Mouse (Mus musculus): ENCODE measurements around the gene Akap1. TPM values are rescaled to one million over a fixed set of nuclear protein-coding genes. Genes with fewer than 3 reads are reported as not detected.

Akap1 gene
- total and polyA plus RNA-seq, 2 experiments from 2014 or later: 24.4 to 48.2 TPM

DNA sequence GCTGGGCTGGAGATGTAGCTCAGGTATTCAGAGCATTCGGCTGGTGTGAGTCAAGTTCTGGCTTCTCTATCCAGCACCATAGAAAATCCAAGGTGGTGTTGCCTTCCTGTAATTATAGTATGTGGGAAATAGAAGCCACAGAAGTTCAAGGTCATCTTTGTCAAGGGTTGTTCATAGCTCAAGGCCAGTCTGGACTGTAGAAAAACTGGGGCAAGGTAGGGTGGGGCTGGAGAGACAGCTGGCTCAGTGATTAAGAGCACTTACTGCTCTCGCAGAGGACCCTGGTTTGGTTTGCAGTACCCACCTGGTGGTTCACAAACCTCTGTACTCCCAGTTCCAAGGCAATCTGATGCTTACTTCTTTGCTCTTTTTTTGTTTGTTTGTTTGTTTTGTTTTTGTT, 24.6 kb upstream of the Akap1 start:
- ATAC-seq (ENCODE audit: low FRiP score): no peak
- Histone ChIP-seq H3K9me3 (ENCODE audit: low read length) (no peaks in the 10 kb centered on the region), H3K27me3 (ENCODE audit: insufficient read depth, low read length) (no peaks in the 10 kb centered on the region), H3K4me2 (ENCODE audit: low read depth, low read length, poor library complexity, severe bottlenecking) (no peak overlapping the region), H3K4me1 (ENCODE audit: insufficient read depth, low read length) (no peaks in the 10 kb centered on the region), H3K27ac (ENCODE audit: low read depth, low read length) (no peak overlapping the region), H3K4me3 (ENCODE audit: low read depth, low read length) (no peak overlapping the region), H3K36me3 (ENCODE audit: insufficient read depth, low read length) (no peaks in the 10 kb centered on the region), H3K9ac (replicated peaks; ENCODE audit: low read length, poor library complexity, severe bottlenecking) (no peak overlapping the region)
- 97% methylated on average over 2 of the region's 2 CpGs for WGBS
- DNase-seq (ENCODE audit: low spot score): no peak
- no peak for TF ChIP-seq CTCF (IDR thresholded peaks at IDR 0.05)

DNA sequence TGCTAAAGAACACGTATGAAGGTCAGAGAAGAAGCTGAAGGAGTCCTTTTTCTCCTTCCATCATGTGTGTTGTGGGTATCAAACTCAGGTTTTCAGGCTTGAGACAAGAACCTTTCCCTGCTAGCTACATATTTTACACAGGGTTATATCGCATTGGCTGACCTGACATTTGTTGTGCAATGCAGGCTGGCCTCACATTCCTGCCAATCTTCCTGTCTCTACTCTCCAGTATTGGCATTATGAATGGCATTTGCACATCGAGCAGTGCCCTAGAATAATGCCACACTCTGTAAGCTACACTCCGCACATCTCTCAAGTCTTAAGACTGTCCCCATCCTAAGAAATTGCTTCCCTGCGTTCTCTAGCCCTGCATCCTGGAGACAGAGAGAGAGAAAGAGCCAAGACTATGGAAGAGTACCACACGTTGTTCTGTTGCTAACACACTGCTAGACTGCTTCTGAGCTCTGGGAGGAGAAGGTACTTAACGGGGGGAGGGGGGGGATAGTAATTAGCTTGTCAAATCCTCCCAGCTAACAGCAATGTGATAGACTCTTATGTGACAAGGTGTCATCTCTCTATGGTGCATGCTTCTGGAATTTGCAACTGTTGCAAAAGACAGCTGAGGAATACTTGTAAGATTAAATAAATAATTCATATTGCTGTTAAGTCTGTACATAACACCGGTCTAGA, 20.1 kb upstream of the Akap1 start:
- TF ChIP-seq CTCF (IDR thresholded peaks at IDR 0.05): no peak
- WGBS: 58% methylated on average over 8 of the region's 8 CpGs
- no peak for ATAC-seq (ENCODE audit: low FRiP score)

DNA sequence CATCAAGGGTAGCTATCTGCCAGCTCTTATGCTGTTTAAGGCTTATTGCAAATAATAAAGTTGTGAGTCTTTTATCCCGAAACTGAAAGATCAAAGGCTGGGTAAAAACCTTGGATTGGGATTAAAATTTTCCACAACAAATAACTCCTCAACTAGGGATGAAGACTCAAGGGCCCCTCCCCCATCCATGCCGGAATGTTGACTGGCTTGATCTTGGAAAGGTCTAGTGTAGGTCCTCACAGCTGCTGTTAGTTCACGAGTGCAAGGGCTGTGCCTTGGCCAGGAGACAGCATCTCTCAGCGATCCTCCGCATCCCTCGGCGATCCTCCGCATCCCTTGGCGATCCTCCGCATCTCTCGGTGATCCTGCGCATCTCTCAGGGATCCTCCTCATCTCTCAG, 13.6 kb upstream of the Akap1 start:
- H3K4me2 ChIP-seq (ENCODE audit: low read depth, low read length, poor library complexity, severe bottlenecking): no peak overlapping the region
- no peak for DNase-seq (ENCODE audit: low spot score)
- no peak for TF ChIP-seq CTCF (IDR thresholded peaks at IDR 0.05)
- H3K9me3 ChIP-seq (ENCODE audit: low read length): no peaks in the 10 kb centered on the region
- H3K9ac ChIP-seq (replicated peaks; ENCODE audit: low read length, poor library complexity, severe bottlenecking): no peak overlapping the region
- no peaks in the 10 kb centered on the region for H3K4me1 ChIP-seq (ENCODE audit: insufficient read depth, low read length)
- no peak overlapping the region for H3K27ac ChIP-seq (ENCODE audit: low read depth, low read length)
- no peak overlapping the region for H3K4me3 ChIP-seq (ENCODE audit: low read depth, low read length)
- no peaks in the 10 kb centered on the region for H3K36me3 ChIP-seq (ENCODE audit: insufficient read depth, low read length)
- 89% methylated on average over 12 of the region's 12 CpGs for WGBS
- ATAC-seq (ENCODE audit: low FRiP score): no peak
- H3K27me3 ChIP-seq (ENCODE audit: insufficient read depth, low read length): no peaks in the 10 kb centered on the region

More for the DNA sequence above, 20.1 kb upstream of the Akap1 start:
- DNase-seq (ENCODE audit: low spot score): no peak
- Histone ChIP-seq H3K27ac (ENCODE audit: low read depth, low read length) (no peak overlapping the region), H3K27me3 (ENCODE audit: insufficient read depth, low read length) (no peaks in the 10 kb centered on the region), H3K4me2 (ENCODE audit: low read depth, low read length, poor library complexity, severe bottlenecking) (no peak overlapping the region), H3K9me3 (ENCODE audit: low read length) (no peaks in the 10 kb centered on the region), H3K4me1 (ENCODE audit: insufficient read depth, low read length) (no peaks in the 10 kb centered on the region), H3K9ac (replicated peaks; ENCODE audit: low read length, poor library complexity, severe bottlenecking) (no peak overlapping the region), H3K4me3 (ENCODE audit: low read depth, low read length) (no peak overlapping the region), H3K36me3 (ENCODE audit: insufficient read depth, low read length) (no peaks in the 10 kb centered on the region)

DNA sequence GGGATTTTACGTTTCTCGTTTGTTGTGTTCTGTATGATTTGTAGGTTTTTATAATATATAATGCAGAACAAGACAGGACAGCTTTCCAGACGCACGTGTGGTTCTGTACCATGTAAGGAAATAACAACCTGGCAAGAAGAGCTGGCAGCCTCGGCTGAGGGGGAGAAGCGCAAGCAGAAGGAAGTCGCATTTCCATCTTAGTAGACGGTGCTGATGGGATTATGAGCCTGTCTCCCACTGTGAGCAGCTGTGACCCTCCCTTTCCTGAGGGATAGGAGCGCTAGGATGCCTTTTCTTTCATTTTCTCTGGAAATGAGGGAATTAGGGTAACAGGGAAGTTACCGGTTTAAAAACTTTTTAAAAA, 9.3 kb upstream of the Akap1 start:
- ATAC-seq (ENCODE audit: low FRiP score): no peak
- peak overlapping the region; percentile 56 for H3K4me2 ChIP-seq (ENCODE audit: low read depth, low read length, poor library complexity, severe bottlenecking)
- H3K4me1 ChIP-seq (ENCODE audit: insufficient read depth, low read length): no peaks in the 10 kb centered on the region
- H3K9me3 ChIP-seq (ENCODE audit: low read length): no peaks in the 10 kb centered on the region
- peak overlapping the region; percentile 27 for H3K4me3 ChIP-seq (ENCODE audit: low read depth, low read length)
- no peak for TF ChIP-seq CTCF (IDR thresholded peaks at IDR 0.05)
- WGBS: 1% methylated on average over 10 of the region's 10 CpGs
- H3K27ac ChIP-seq (ENCODE audit: low read depth, low read length): no peak overlapping the region
- peak; percentile 54 for DNase-seq (ENCODE audit: low spot score)
- no peaks in the 10 kb centered on the region for H3K36me3 ChIP-seq (ENCODE audit: insufficient read depth, low read length)
- no peaks in the 10 kb centered on the region for H3K27me3 ChIP-seq (ENCODE audit: insufficient read depth, low read length)
- H3K9ac ChIP-seq (replicated peaks; ENCODE audit: low read length, poor library complexity, severe bottlenecking): no peak overlapping the region

DNA sequence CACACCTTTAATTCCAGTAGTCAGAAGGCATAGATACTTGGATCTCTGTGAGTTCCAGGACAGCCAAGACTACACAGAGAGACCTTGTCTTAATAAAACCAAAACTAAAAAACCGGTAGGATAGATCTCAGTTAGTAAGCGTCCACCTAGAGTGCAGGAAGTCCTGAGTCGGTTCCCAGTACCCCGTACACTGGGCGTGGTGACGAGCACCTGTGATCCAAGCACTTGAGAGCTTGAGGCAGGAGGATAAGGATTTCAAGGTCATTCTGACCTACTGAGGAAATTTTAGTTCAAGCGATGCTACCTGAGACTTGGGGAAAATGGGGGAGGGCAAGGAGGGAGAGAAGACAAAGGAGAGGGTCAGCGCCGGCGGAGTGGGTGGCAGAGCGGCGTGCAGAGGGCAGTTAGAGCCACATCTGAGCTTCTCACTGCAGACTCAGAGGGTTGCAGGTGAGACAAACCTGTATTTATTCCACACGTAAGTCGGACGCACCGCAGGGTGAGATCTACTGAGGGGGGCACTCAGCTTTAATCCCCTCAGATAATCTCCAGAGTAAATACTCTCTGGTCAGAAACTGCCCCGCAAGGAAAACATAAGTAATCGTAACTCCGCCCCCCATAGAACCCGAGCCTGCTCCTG, 8.8 kb upstream of the Akap1 start:
- Histone ChIP-seq H3K27ac (ENCODE audit: low read depth, low read length) (no peak overlapping the region), H3K36me3 (ENCODE audit: insufficient read depth, low read length) (no peaks in the 10 kb centered on the region), H3K4me3 (ENCODE audit: low read depth, low read length) (peak overlapping the region; percentile 27), H3K27me3 (ENCODE audit: insufficient read depth, low read length) (no peaks in the 10 kb centered on the region), H3K4me1 (ENCODE audit: insufficient read depth, low read length) (no peaks in the 10 kb centered on the region), H3K4me2 (ENCODE audit: low read depth, low read length, poor library complexity, severe bottlenecking) (peak overlapping the region; percentile 56), H3K9me3 (ENCODE audit: low read length) (no peaks in the 10 kb centered on the region), H3K9ac (replicated peaks; ENCODE audit: low read length, poor library complexity, severe bottlenecking) (no peak overlapping the region)
- no peak for DNase-seq (ENCODE audit: low spot score)
- no peak for TF ChIP-seq CTCF (IDR thresholded peaks at IDR 0.05)
- 4% methylated on average over 20 of the region's 20 CpGs for WGBS
- ATAC-seq (ENCODE audit: low FRiP score): no peak

DNA sequence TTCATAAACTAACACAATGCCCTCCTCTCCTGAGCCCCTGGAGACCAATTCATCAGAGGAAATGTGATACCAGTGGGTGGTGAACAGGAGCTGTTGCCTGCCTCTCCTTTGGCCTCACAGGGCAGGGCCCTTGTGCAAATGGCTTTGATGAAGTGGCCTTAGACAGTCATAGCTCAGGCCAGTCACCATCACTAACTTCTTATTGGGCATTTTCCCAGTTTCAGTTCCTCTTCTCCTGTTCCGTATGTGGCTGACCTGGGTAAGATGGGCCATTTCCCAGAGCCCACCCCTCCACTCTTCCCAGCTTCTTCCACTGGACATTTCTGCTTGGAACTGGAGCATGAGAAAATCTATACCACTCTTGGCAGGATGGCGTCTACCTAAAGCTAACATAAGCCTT, 5.1 kb upstream of the Akap1 start:
- no peaks in the 10 kb centered on the region for H3K9me3 ChIP-seq (ENCODE audit: low read length)
- no peak overlapping the region for H3K9ac ChIP-seq (replicated peaks; ENCODE audit: low read length, poor library complexity, severe bottlenecking)
- H3K27me3 ChIP-seq (ENCODE audit: insufficient read depth, low read length): no peaks in the 10 kb centered on the region
- H3K4me2 ChIP-seq (ENCODE audit: low read depth, low read length, poor library complexity, severe bottlenecking): no peak overlapping the region
- H3K4me1 ChIP-seq (ENCODE audit: insufficient read depth, low read length): no peaks in the 10 kb centered on the region
- WGBS: 91% methylated on average over 2 of the region's 2 CpGs
- H3K36me3 ChIP-seq (ENCODE audit: insufficient read depth, low read length): no peaks in the 10 kb centered on the region
- TF ChIP-seq CTCF (IDR thresholded peaks at IDR 0.05): no peak
- H3K4me3 ChIP-seq (ENCODE audit: low read depth, low read length): no peak overlapping the region
- ATAC-seq (ENCODE audit: low FRiP score) (no peak), DNase-seq (ENCODE audit: low spot score) (no peak)
- H3K27ac ChIP-seq (ENCODE audit: low read depth, low read length): no peak overlapping the region

Measured in midbrain, postnatal 0 days (tissue).